Mouse (Mus musculus): ENCODE results near the gene Zbtb12.

The Zbtb12 gene

GRCm38 (mm10) chr17:34902895-34903294, 23.6 kb downstream of the Zbtb12 start:
- DNase-seq (ENCODE audit: low read depth): no peak

GRCm38 (mm10) chr17:34910982-34911381, 31.7 kb downstream of the Zbtb12 start:
- DNase-seq (ENCODE audit: low read depth): no peak

GRCm38 (mm10) chr17:34911945-34912351, 32.7 kb downstream of the Zbtb12 start:
- DNase-seq (ENCODE audit: low read depth): peak; percentile 73

- no peak for DNase-seq (ENCODE audit: low read depth)
These were observed 34.8 kb downstream of the Zbtb12 start, which contains the start of gene Slc44a4 for GRCm38 (mm10) chr17:34913930-34914665. TSS of gene Slc44a4 (plus strand) at chr17:34914466.

GRCm38 (mm10) chr17:34915410-34915831, 36.1 kb downstream of the Zbtb12 start:
- DNase-seq (ENCODE audit: low read depth): no peak

- no peak for DNase-seq (ENCODE audit: low read depth)
These were observed 37.0 kb downstream of the Zbtb12 start for GRCm38 (mm10) chr17:34916316-34916715.

GRCm38 (mm10) chr17:34917188-34917587, 37.9 kb downstream of the Zbtb12 start:
- DNase-seq (ENCODE audit: low read depth): no peak

- DNase-seq (ENCODE audit: low read depth): no peak
These were observed 43.7 kb downstream of the Zbtb12 start for GRCm38 (mm10) chr17:34922939-34923338.

- DNase-seq (ENCODE audit: low read depth): no peak
These were observed 45.0 kb downstream of the Zbtb12 start for GRCm38 (mm10) chr17:34924258-34924657.

- no peak for DNase-seq (ENCODE audit: low read depth)
These were observed 48.2 kb downstream of the Zbtb12 start for GRCm38 (mm10) chr17:34927306-34928019.

- no peak for DNase-seq (ENCODE audit: low read depth)
These were observed 49.6 kb downstream of the Zbtb12 start for GRCm38 (mm10) chr17:34928841-34929240.

GRCm38 (mm10) chr17:34931061-34931734, 51.9 kb downstream of the Zbtb12 start, which contains the start of gene Neu1:
TSS of gene Neu1 (plus strand) at chr17:34931253.
- peak; percentile 99 for DNase-seq (ENCODE audit: low read depth)

GRCm38 (mm10) chr17:34931735-34932098, 52.4 kb downstream of the Zbtb12 start:
- DNase-seq (ENCODE audit: low read depth): no peak

GRCm38 (mm10) chr17:34932287-34932686, 53.0 kb downstream of the Zbtb12 start:
- DNase-seq (ENCODE audit: low read depth): no peak

GRCm38 (mm10) chr17:34934031-34934430, 54.7 kb downstream of the Zbtb12 start:
- DNase-seq (ENCODE audit: low read depth): no peak

- no peak for DNase-seq (ENCODE audit: low read depth)
These were observed 55.5 kb downstream of the Zbtb12 start for GRCm38 (mm10) chr17:34934830-34935229.

GRCm38 (mm10) chr17:34937960-34938505, 58.8 kb downstream of the Zbtb12 start:
- DNase-seq (ENCODE audit: low read depth): no peak

- DNase-seq (ENCODE audit: low read depth): no peak
These were observed 62.2 kb downstream of the Zbtb12 start for GRCm38 (mm10) chr17:34941344-34942041.

- DNase-seq (ENCODE audit: low read depth): no peak
These were observed 64.0 kb downstream of the Zbtb12 start for GRCm38 (mm10) chr17:34943128-34943815.

GRCm38 (mm10) chr17:34944362-34944761, 65.1 kb downstream of the Zbtb12 start:
- no peak for DNase-seq (ENCODE audit: low read depth)

Measured in c-Kit-positive CD71-positive TER-119-negative erythroid progenitor cells, embryonic 14.5 days (primary cell).